Mouse (Mus musculus) stomach, embryonic 16.5 days (tissue): ENCODE results near the gene Meis2. TPM values are rescaled to one million over a fixed set of nuclear protein-coding genes. Genes with fewer than 3 reads are reported as not detected.
A peak's percentile ranks its signal among the peaks of the same experiment; 100 is the strongest.

ENCODE experiments used
- ATAC-seq: fragments of 200-750 bp; cut with Nextera tagmentation; 2 replicates; pipeline ENCODE4 v1.8.0; 2017; ENCODE audit warnings: moderate number of reproducible peaks, moderate TSS enrichment; ENCODE audit not compliant: insufficient read depth, low FRiP score
- H3K27ac ChIP-seq: fragments of 300-500 bp; sonication (generic); 2 replicates; pipeline ENCODE4 v1.5.1; 2014; ENCODE audit warnings: low read length
- H3K27me3 ChIP-seq: fragments of 300-500 bp; sonication (generic); 2 replicates; pipeline ENCODE4 v1.6.1; 2014; ENCODE audit warnings: low read length, control low read depth, mixed read lengths; ENCODE audit not compliant: control insufficient read depth, insufficient read depth
- H3K36me3 ChIP-seq: fragments of 300-500 bp; sonication (generic); 2 replicates; pipeline ENCODE4 v1.6.1; 2014; ENCODE audit warnings: low read length; ENCODE audit not compliant: control insufficient read depth, insufficient read depth
- H3K4me1 ChIP-seq: fragments of 300-500 bp; sonication (generic); 2 replicates; pipeline ENCODE4 v1.6.1; 2014; ENCODE audit warnings: low read length, control low read depth, mixed read lengths; ENCODE audit not compliant: control insufficient read depth, insufficient read depth
- H3K4me2 ChIP-seq: fragments of 300-500 bp; sonication (generic); 2 replicates; pipeline ENCODE4 v1.6.1; 2014; ENCODE audit warnings: low read depth, low read length, mixed read lengths
- H3K4me3 ChIP-seq: fragments of 300-500 bp; sonication (generic); replicated peaks from 2 replicates; pipeline ENCODE4 v1.5.1; 2014; ENCODE audit warnings: mild to moderate bottlenecking, low read length
- H3K9ac ChIP-seq: fragments of 300-500 bp; sonication (generic); 2 replicates; pipeline ENCODE4 v1.6.1; 2014; ENCODE audit warnings: low read length
- H3K9me3 ChIP-seq: fragments of 300-500 bp; sonication (generic); replicated peaks from 2 replicates; pipeline ENCODE4 v1.6.1; 2016; ENCODE audit warnings: low read length, control low read depth; ENCODE audit not compliant: control insufficient read depth
- WGBS: fragments of 180-500 bp; shearing (Covaris S2); extraction: QIAGEN DNeasy Blood & Tissue Kit; methylation state at CpG from one replicate; pipeline ENCODE4 v1.1.7; 2014; 5-methylcytosine and 5-hydroxymethylcytosine counted together
- polyA plus RNA-seq: library from polyadenylated mRNA; unstranded; fragments of >200 nt; fragmentation: Nextera tagmentation; extraction: Ambion mirVana; gene quantifications from 2 replicates; pipeline ENCODE4 v1.2.1, GENCODE M21; 2015

Meis2 gene
- polyA plus RNA-seq, 1 experiment from 2014 or later: 43.3 TPM

- 73% methylated on average over 2 of the region's 2 CpGs for WGBS
- Histone ChIP-seq H3K4me3 (no peak overlapping the region), H3K9ac (no peak overlapping the region), H3K27me3 (no peaks in the 10 kb centered on the region), H3K36me3 (no peaks in the 10 kb centered on the region), H3K27ac (no peak overlapping the region), H3K9me3 (no peaks in the 10 kb centered on the region), H3K4me2 (no peak overlapping the region), H3K4me1 (no peaks in the 10 kb centered on the region)
- ATAC-seq: no peak
These were observed 229.6 kb downstream of the Meis2 start for GRCm38 (mm10) chr2:115836034-115836433.

GRCm38 (mm10) chr2:115822361-115822760 is 243.3 kb downstream of the Meis2 start:
- no peak for ATAC-seq
- Histone ChIP-seq H3K27me3 (no peaks in the 10 kb centered on the region), H3K4me1 (peaks cover 10% of the 10 kb centered on the region), H3K4me3 (no peak overlapping the region), H3K9me3 (no peaks in the 10 kb centered on the region), H3K9ac (no peak overlapping the region), H3K27ac (no peak overlapping the region), H3K4me2 (no peak overlapping the region), H3K36me3 (no peaks in the 10 kb centered on the region)
- 89% methylated on average over 5 of the region's 5 CpGs for WGBS

- Histone ChIP-seq H3K9ac (no peak overlapping the region), H3K27ac (peak overlapping the region; percentile 38; the same call in 1 of the 2 replicates), H3K4me2 (peak overlapping the region; percentile 11; the same call in 1 of the 2 replicates), H3K4me1 (peaks cover 10% of the 10 kb centered on the region), H3K27me3 (no peaks in the 10 kb centered on the region), H3K4me3 (no peak overlapping the region), H3K9me3 (no peaks in the 10 kb centered on the region), H3K36me3 (no peaks in the 10 kb centered on the region)
- 34% methylated on average over 6 of the region's 6 CpGs for WGBS
- peak; percentile 85 for ATAC-seq
These were observed 247.7 kb downstream of the Meis2 start for GRCm38 (mm10) chr2:115817959-115818358.

DNA sequence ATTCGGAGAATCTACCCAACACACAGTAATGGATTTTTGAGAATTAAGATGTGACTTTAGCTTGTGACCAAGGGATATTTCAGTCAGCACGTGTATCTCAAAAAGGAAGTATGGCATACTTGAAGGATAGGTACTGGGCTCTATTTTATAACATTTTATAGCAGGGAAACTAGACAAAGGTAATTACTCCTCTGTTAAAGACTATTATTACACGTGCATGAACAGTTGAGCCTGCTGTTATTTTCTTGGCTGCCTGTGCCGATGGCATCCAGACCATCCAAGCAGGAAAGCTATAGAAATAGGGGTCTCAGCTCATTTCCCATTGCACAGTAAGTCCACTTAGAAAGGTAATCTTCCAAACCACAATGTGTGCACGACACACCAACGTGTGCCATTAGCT is 251.9 kb downstream of the Meis2 start:
- no peak overlapping the region for H3K4me3 ChIP-seq
- no peak for ATAC-seq
- H3K4me1 ChIP-seq: peaks cover 10% of the 10 kb centered on the region
- no peak overlapping the region for H3K9ac ChIP-seq
- 57% methylated on average over 6 of the region's 6 CpGs for WGBS
- H3K27ac ChIP-seq: no peak overlapping the region
- H3K4me2 ChIP-seq: peak overlapping the region; percentile 23; the same call in 1 of the 2 replicates
- H3K9me3 ChIP-seq: no peaks in the 10 kb centered on the region
- H3K27me3 ChIP-seq: no peaks in the 10 kb centered on the region
- no peaks in the 10 kb centered on the region for H3K36me3 ChIP-seq

GRCm38 (mm10) chr2:115813316-115813715 is 252.3 kb downstream of the Meis2 start:
- peaks cover 8% of the 10 kb centered on the region for H3K4me1 ChIP-seq
- 34% methylated on average over 11 of the region's 11 CpGs for WGBS
- ATAC-seq: no peak
- no peak overlapping the region for H3K27ac ChIP-seq
- H3K36me3 ChIP-seq: no peaks in the 10 kb centered on the region
- H3K4me3 ChIP-seq: no peak overlapping the region
- H3K27me3 ChIP-seq: no peaks in the 10 kb centered on the region
- H3K9me3 ChIP-seq: no peaks in the 10 kb centered on the region
- no peak overlapping the region for H3K9ac ChIP-seq
- H3K4me2 ChIP-seq: peak overlapping the region; percentile 23; the same call in 1 of the 2 replicates
